Mouse (Mus musculus): Measurements from ENCODE around the gene Lhx2.

- TF ChIP-seq CTCF (IDR thresholded peaks at IDR 0.05; ENCODE audit: low read depth) (no peak), EP300 (IDR thresholded peaks at IDR 0.05; ENCODE audit: low read depth) (no peak)
Measured at GRCm38 (mm10) chr2:38349447-38350350, 10.6 kb downstream of the Lhx2 start.

Data from liver, postnatal 0 days (tissue).